Mouse (Mus musculus) MEL-GATA-1-ER (cell line): ENCODE results near the gene Slpi.
"Not testable (repeated sequence)": the region's sequence is repeated elsewhere in the genome, so short reads cannot be mapped to it uniquely, and the experiment has no call there.

Experiments used
- DNase-seq: peaks from one replicate; pipeline ENCODE4 v3.0.0-alpha.2; 2012; ENCODE audit warnings: low read depth; ENCODE audit errors: extremely low read depth

Slpi gene

GRCm38 (mm10) chr2:164377478-164378426 lies 11.1 kb downstream of the Slpi start:
- no peak for DNase-seq

DNA sequence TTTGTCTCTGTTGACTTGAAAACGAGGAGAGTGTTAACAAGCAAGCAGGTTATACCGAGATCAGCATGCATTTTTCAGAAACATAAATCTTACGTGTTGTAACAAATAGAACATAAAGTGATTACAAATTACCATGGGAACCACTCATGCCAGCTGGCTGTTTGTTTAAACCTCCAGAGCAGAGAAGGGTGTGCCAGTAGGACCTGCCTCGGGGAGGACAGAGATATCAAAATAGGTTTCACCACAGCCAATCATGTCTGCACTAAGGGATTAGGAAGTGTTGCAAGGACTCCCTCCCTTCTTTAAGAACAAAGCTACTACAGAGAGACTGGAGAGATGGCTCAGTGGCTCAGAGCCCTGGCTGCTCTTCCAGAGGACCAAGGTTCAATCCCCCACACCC lies 15.7 kb downstream of the Slpi start:
- DNase-seq = no peak

DNA sequence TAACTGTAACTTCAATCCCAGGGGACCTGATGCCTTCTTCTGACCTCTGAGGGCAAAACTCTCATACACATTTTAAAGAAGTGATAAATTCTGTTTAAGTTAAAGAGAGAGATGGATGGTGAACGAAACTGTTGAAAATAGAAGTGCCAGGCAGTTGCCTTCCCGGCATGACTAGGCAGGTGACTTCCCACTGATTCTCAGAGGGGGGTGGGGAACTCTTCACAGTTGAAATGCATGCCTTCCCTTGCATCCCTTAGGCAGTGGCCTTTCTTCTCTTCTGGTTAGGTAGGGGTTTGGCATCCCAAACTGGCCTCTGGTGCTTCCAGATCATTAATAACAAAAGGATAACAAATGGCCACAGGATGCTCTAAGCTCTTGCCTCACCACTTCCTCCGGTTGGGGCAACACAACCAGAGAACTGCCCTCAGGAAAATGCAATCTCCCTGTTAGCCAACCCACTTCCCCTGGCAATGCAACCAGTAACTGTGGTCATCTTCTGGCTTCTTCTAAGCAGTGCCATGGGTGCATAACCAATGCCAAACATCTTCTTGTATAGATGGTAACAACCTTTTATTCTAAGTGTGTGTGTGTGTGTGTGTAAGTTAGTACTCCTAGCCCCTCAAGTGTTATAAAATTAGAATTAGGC lies 16.4 kb downstream of the Slpi start:
- DNase-seq = no peak

- DNase-seq = no peak
Observed at GRCm38 (mm10) chr2:164371371-164371770, 17.5 kb downstream of the Slpi start.

GRCm38 (mm10) chr2:164368620-164369105 lies 20.2 kb downstream of the Slpi start:
- DNase-seq = no peak

DNA sequence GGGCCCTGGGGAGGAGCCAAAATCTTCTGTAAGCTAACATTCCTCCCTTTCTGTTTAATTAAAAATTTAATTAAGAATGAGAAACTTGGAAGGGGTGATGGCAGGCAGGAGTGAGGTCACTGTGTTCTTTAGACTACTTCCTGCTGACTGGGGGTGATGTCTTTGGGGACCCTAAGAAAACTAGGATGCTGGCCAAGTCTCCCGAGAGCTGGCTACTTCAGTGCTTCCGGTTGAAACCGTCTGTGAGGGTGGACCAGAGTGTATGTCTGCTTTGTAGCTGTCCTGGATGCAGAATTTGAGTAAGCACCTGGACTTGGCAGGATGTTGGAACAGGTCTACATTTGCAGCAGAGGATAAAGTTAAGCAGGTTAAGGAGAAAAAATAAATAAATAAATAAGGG lies 21.9 kb downstream of the Slpi start:
- no peak for DNase-seq

DNA sequence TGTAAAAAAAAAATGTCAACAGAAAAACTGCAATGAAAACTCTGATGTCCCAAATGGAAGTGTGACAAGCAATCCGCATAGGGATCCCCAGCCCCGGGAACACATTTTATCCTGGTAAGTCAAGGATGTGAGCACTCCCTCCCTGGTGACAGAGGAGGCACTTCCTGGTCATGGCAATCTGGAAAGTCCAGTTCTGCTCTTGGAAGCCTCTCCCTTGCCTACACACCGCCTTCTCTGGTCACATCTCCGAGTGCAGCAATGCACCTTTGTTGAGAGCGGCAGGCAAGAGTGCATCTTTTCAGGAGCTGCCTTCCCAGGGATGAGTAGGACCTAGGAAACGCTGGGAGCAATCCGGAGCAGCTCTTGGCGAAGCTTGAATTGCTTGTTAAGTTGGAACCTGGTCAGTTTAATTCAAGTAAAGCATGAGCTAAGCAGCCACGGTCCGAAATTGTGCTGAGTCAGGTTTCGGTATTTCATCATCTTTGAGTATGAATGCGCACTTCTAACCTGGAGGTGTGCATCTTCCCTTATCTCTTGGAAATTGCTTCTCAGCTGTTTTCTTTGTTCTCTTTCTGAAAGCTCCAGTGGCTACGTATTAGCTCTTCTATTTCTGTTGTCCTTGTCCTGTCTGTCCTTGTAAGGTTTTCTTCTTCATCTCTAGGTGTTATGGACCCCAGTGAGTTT lies 27.8 kb downstream of the Slpi start:
- no peak for DNase-seq

GRCm38 (mm10) chr2:164359668-164360067 lies 29.2 kb downstream of the Slpi start:
- no peak for DNase-seq

- no peak for DNase-seq
Observed at GRCm38 (mm10) chr2:164359031-164359430, 29.9 kb downstream of the Slpi start.

- peak; percentile 7 for DNase-seq
Observed at GRCm38 (mm10) chr2:164358373-164358772, 30.5 kb downstream of the Slpi start.

DNA sequence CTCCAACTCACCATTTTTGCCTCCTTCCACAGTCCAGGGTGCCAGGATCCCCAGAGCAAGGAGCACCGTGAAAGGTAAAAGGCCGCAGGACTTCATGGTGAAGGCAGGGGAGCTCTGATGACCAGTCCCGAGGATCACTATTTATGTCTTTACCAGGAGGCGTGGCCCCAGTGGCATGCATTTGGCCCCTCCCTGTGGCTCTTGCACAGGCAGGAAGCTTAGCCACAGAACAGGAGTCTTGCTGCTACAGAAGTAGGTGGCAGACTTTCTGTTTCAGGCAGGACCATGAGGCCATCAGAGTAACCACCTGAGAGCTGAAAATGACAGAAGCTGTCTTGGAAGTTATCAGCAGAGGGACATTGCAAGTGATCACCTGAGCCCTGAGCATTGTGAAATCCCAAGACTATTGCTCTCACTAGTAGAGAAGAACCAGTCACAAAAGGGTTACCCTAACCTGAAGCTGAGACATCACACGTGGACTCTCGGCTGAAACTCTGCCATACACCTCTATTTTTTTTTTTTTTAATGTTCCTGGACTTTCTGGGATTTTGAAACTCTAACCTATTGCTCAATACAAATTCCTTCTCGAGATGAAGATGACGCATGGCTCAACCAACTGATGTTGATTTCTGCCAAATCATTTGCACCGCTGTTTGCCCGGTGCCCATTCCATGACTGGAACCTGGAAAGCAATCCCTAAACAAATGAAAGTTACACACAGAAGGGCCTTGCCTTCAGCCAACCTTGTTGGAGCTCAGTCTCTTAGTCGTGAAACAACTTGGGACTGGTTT lies 32.5 kb downstream of the Slpi start:
- no peak for DNase-seq

- DNase-seq = no peak
Observed at GRCm38 (mm10) chr2:164353356-164353755, 35.5 kb downstream of the Slpi start.

- no peak for DNase-seq
Observed at GRCm38 (mm10) chr2:164352697-164353096, 36.2 kb downstream of the Slpi start.

DNA sequence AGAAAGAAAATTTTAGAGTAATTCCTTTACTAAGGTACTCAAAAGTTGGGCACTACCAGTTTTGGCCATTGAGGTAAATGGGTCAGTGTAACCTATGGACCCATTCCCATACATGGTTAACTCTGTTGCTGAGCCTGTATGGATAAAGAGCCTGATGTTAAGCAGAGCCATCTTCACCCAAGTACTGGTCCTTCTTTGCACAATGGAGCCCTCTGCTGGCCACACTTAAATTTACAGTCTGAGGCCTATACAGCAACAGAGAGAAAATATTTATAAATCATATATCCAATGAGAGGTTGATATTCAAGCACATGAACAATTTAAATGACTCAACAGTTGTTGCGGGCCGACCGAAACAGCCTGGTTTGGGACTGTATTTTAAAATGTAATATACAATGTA lies 39.9 kb downstream of the Slpi start:
- peak; percentile 41 for DNase-seq

DNA sequence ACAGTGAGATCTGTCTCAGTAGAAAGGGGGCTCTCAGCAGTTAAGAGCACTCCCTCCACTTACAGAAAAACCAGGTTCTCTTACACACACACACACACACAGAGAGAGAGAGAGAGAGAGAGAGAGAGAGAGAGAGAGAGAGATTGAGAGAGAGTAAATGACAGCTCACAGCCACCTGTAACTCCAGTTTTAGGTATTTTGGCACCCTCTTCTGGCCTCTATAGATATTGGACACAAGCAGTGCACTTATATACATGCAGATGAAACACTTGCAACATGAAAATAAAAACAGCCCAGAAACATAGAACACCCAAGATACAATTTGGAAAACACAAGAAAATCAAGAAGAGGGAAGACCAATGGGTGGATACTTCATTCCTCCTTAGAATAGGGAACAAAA lies 41.2 kb downstream of the Slpi start:
- not testable (repeated sequence) for DNase-seq

DNA sequence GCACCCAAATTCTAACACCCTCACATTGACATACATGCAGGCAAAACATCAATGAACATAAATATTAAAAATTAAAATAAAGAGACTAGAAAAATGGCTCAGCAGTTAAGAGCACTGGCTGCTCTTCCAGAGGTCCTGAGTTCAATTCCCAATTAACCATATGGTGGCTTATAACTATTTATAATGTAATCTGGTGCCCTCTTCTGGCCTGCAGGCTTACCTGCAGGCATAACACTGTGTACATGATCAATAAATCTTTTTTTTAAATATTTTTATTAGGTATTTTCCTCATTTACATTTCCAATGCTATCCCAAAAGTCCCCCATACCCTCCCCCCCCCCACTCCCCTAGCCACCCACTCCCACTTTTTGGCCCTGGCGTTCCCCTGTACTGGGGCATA lies 45.2 kb downstream of the Slpi start:
- not testable (repeated sequence) for DNase-seq

DNA sequence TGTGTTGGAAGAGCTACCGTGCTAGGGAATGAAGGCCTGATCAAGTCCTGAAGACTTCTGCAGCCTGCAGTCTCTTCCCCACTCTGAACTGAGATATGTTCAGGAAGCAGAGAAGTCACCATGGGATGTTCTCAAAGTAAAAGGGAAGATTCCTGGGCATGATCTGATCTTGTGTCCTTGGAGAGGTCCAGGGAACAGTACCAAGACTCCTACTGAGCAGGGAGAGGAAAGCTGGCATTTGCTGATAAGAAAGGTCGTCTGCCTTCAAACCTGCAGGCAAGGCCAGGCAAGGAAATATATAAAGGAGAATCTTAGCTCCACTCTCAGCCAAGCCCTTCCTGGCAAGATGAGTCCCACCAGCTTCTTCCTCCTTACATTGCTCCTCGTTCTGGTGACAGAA lies 56.5 kb downstream of the Slpi start, which contains the start of gene Svs5:
Gene Svs5, plus strand, starts transcription at position 301 of the 400 bp plus-strand sequence.
- not testable (repeated sequence) for DNase-seq

DNA sequence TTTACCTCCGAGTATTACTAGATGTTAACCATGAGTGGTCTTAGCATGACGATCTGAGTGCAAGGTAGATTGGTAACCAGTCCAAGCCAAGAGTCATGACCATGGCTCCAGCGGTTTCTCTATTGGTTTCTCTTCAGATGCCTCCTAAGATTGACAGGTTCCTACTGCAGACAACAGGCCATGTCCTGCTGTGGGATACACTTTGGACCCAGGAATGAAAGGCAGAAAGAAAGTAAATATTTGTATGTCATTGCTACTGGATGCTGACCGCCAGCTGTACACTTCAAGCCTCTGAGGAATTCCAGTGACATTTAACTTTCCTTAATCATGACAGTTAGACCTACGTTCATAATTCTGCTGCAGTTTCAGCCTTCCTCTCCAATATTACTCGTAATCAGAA lies 67.9 kb downstream of the Slpi start:
- DNase-seq = no peak

DNA sequence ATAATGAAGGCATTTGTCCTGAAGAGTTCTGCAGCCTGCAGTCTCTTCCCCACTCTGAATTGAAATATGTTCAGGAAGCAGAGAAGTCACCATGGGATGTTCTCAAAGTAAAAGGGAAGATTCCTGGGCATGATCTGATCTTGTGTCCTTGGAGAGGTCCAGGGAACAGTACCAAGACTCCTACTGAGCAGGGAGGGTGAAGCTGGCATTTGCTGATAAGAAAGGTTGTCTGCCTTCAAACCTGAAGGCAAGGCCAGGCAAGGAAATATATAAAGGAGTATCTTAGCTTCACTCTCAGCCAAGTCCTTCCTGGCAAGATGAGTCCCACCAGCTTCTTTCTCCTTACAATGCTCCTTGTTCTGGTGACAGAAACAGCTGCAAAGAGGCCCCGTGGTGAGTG lies 72.4 kb downstream of the Slpi start, which contains the start of gene Svs6:
Gene Svs6, plus strand, starts transcription at position 301 of the 400 bp plus-strand sequence.
- DNase-seq = not testable (repeated sequence)

DNA sequence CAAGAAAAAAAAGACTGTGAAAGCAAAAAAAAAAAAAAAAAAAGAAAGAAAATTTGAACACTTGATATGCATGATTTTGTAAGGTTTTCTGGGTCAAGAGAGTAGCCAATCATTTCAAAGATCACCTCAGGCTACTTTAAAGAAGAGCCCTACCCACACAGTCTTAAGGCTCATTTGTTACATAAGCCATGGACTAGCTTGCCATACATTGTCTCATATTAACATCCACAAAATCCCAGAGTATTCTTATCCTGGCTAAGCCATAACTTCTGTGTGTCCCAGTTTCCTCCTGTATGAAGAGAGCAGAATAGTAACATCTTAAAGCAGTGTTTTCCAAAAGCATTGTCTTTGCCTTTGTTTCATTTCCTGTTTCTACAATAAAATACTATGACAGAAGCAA lies 73.4 kb downstream of the Slpi start:
- not testable (repeated sequence) for DNase-seq

GRCm38 (mm10) chr2:164312599-164312998 lies 76.3 kb downstream of the Slpi start:
- no peak for DNase-seq
